Mouse (Mus musculus): Measurements from ENCODE around the gene Vmn2r92.
"Not testable (repeated sequence)": the region's sequence is repeated elsewhere in the genome, so short reads cannot be mapped to it uniquely, and the experiment has no call there.

The Vmn2r92 gene

GRCm38 (mm10) chr17:18151587-18151986, at the start of gene Vmn2r92:
Gene Vmn2r92 (plus strand): TSS chr17:18151887.
- not testable (repeated sequence) for DNase-seq (ENCODE audit: extremely low spot score, low read depth, low spot score)

GRCm38 (mm10) chr17:18102265-18102664, 49.4 kb upstream of the Vmn2r92 start:
- DNase-seq (ENCODE audit: extremely low spot score, low read depth, low spot score), result not testable (repeated sequence)

- not testable (repeated sequence) for DNase-seq (ENCODE audit: extremely low spot score, low read depth, low spot score)
Observed at GRCm38 (mm10) chr17:18161194-18161593, 9.5 kb downstream of the Vmn2r92 start.

GRCm38 (mm10) chr17:18189732-18190131, 38.0 kb downstream of the Vmn2r92 start:
- no peak for DNase-seq (ENCODE audit: extremely low spot score, low read depth, low spot score)

- no peak for DNase-seq (ENCODE audit: extremely low spot score, low read depth, low spot score)
Observed at GRCm38 (mm10) chr17:18221300-18221699, 69.6 kb downstream of the Vmn2r92 start.

GRCm38 (mm10) chr17:18231996-18232395, 80.3 kb downstream of the Vmn2r92 start:
- no peak for DNase-seq (ENCODE audit: extremely low spot score, low read depth, low spot score)

- DNase-seq (ENCODE audit: extremely low spot score, low read depth, low spot score), result no peak
Observed at GRCm38 (mm10) chr17:18236931-18237330, 85.2 kb downstream of the Vmn2r92 start.

All from hindlimb bud, embryonic 11.5 days (tissue).